Comparison of ENCODE assay signal across 23 mouse cellular contexts in the genomic region with DNA sequence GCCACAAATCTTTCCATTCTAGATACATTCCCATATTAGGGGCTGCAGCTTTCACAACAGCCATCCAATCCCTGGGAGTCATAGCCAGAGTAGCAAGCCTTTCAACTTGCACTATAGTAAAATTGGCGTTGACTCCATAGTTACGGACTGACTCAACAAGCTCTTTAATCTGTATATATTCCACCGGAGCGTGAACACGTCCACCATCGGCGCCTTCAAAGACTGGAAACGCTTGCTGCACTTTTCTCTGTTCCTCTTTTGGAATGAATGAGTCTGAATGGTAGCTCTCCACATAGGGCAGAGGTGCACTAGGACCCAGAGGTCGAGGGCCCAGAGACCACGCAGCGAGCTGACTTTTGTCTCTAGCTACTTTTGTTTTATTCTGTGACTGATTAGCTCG. TPM values are rescaled to one million over a fixed set of nuclear protein-coding genes. Genes with fewer than 3 reads are reported as not detected.
DNase-seq lines count a peak whose midpoint lies in the region; ATAC-seq and TF ChIP-seq lines count a peak whose summit lies in the region.
"Had no signal": no experiment of that assay in that cellular context is flagged by ENCODE, and none has a peak within 500 bp of the region (broad histone marks: within the 10 kb centered on the region; RNA-seq: fewer than 3 reads in every experiment).

No protein-coding gene starts in this region.

- TF ChIP-seq RAD21 in CH12.LX (IDR thresholded peaks at IDR 0.05; ENCODE audit: low read depth, low read length) = no peak

- H3K9me3 ChIP-seq in CH12.LX (replicated peaks; ENCODE audit: low read length) = peaks cover 2% of the 10 kb centered on the region
- peaks cover 12% of the 10 kb centered on the region for H3K9me3 ChIP-seq in midbrain, embryonic 13.5 days

- TF ChIP-seq POLR2A in CH12.LX (IDR thresholded peaks at IDR 0.05; ENCODE audit: low read depth, low read length) = no peak

- H3K27me3 ChIP-seq in CH12.LX (replicated peaks) = no peaks in the 10 kb centered on the region
- H3K27me3 ChIP-seq in midbrain, embryonic 13.5 days = no peaks in the 10 kb centered on the region
- H3K27me3 ChIP-seq: Patski had no signal

- DNase-seq in A20 (ENCODE audit: low read depth, low spot score) (peak; percentile 91), CH12.LX (ENCODE audit: extremely low read depth) (peak; percentile 90)
- no peak for DNase-seq in cerebellum, adult 9-10 months
- DNase-seq: adrenal gland, adult 2 months; adrenal gland, adult 8-10 months; adrenal gland, postnatal 10 days; adrenal gland, postnatal 14 days; adrenal gland, postnatal 25 days; adrenal gland, postnatal 36 days; B cell, adult 2 months; cerebellum, adult 11 months; cerebellum, adult 11-12 months; cerebellum, adult 18-20 months; cerebellum, adult 2 months; cerebellum, adult 8-10 months had no signal

- H3K36me3 ChIP-seq in CH12.LX (replicated peaks in 1 of 2; ENCODE audit: control insufficient read depth in 1 of 2, insufficient read depth in 1 of 2, low read length in 1 of 2) = no peaks in the 10 kb centered on the region
- no peaks in the 10 kb centered on the region for H3K36me3 ChIP-seq in midbrain, embryonic 13.5 days
- H3K36me3 ChIP-seq: G1E had no signal

- in situ Hi-C loops in CH12.LX (cut with MboI; ENCODE audit: low pct_ligation_motif_present, low pct_unique_long_range_greater_than_20kb, low sequenced_read_pairs) = no loop called here

- H3K4me3 ChIP-seq in CH12.LX (replicated peaks in 1 of 3; ENCODE audit: low read depth in 2 of 3, low read length in 2 of 3, poor library complexity in 1 of 3) = peak overlapping the region in 2 of 3 experiments; percentile 10 to 26
- H3K4me3 ChIP-seq in midbrain, embryonic 13.5 days (replicated peaks) = no peak overlapping the region

- H3K27ac ChIP-seq in CH12.LX (ENCODE audit: insufficient read depth, low read depth) = peak overlapping the region; percentile 81
- H3K27ac ChIP-seq in midbrain, embryonic 13.5 days = no peak overlapping the region

- 93% methylated on average over 12 of the region's 12 CpGs for WGBS in midbrain, embryonic 13.5 days

- no peak for TF ChIP-seq CTCF in CH12.LX (conservative IDR thresholded peaks at IDR 0.05 in 1 of 2, IDR thresholded peaks at IDR 0.05 in 1 of 2; ENCODE audit: low read depth in 2 of 2, low read length in 2 of 2)

- peak overlapping the region; percentile 45; the same call in 1 of the 2 replicates for H3K4me2 ChIP-seq in CH12.LX (ENCODE audit: insufficient read depth, low read depth, poor library complexity, severe bottlenecking)
- no peak overlapping the region for H3K4me2 ChIP-seq in midbrain, embryonic 13.5 days (replicated peaks)

- H3K4me1 ChIP-seq in CH12.LX (ENCODE audit: control insufficient read depth in 1 of 2, insufficient read depth in 2 of 2) = peaks cover 7 to 14% of the 10 kb centered on the region in 2 experiments; a peak in 2 of 4 replicates
- H3K4me1 ChIP-seq in midbrain, embryonic 13.5 days (replicated peaks) = no peaks in the 10 kb centered on the region

- dilution Hi-C loops in CH12.LX (cut with MboI; ENCODE audit: extremely low pct_ligation_motif_present, extremely low pct_unique_long_range_greater_than_20kb, low sequenced_read_pairs) = no loop called here

- peak; percentile 96 for TF ChIP-seq EP300 in CH12.LX (IDR thresholded peaks at IDR 0.05; ENCODE audit: low read length)

- no peaks in the 10 kb centered on the region for H3K79me2 ChIP-seq in CH12.LX (replicated peaks; ENCODE audit: control insufficient read depth, extremely low read depth, insufficient read depth, poor library complexity, severe bottlenecking)

- ATAC-seq in midbrain, embryonic 13.5 days = no peak
- ATAC-seq: activated CD4-positive, CD25-positive, alpha-beta regulatory T cell, adult 4 months; CD4-positive, CD25-positive, alpha-beta regulatory T cell, adult 4 months; Patski had no signal

- peak overlapping the region; percentile 66 for H3K9ac ChIP-seq in CH12.LX (ENCODE audit: insufficient read depth, low read depth)
- H3K9ac ChIP-seq in midbrain, embryonic 13.5 days (replicated peaks) = no peak overlapping the region

TF ChIP-seq in CH12.LX, 34 proteins besides CTCF, POLR2A, EP300 and RAD21:
- TF ChIP-seq JUND (conservative IDR thresholded peaks at IDR 0.05; ENCODE audit: low read depth, low read length) = peak; percentile 89
- no peak for TF ChIP-seq TBP (conservative IDR thresholded peaks at IDR 0.05; ENCODE audit: low read depth, low read length)
- TF ChIP-seq ZC3H11A (IDR thresholded peaks at IDR 0.05; ENCODE audit: low read depth, low read length) = no peak
- TF ChIP-seq SMC3 (IDR thresholded peaks at IDR 0.05; ENCODE audit: low read depth, low read length) = no peak
- TF ChIP-seq RCOR1 (conservative IDR thresholded peaks at IDR 0.05; ENCODE audit: low read depth, low read length) = peak; percentile 81; the same call in 1 of the 2 replicates
- TF ChIP-seq MXI1 (IDR thresholded peaks at IDR 0.05; ENCODE audit: low read depth, low read length) = no peak
- no peak for TF ChIP-seq ZMIZ1 (IDR thresholded peaks at IDR 0.05; ENCODE audit: low read depth, low read length)
- peak; percentile 75 for TF ChIP-seq ETS1 (conservative IDR thresholded peaks at IDR 0.05; ENCODE audit: low read depth, low read length)
- no peak for TF ChIP-seq USF2 (conservative IDR thresholded peaks at IDR 0.05; ENCODE audit: low read depth, low read length)
- no peak for TF ChIP-seq ZKSCAN1 (IDR thresholded peaks at IDR 0.05; ENCODE audit: borderline replicate concordance, low read depth, low read length)
- TF ChIP-seq MEF2A (IDR thresholded peaks at IDR 0.05; ENCODE audit: borderline replicate concordance, low read depth, low read length) = peak; percentile 84
- TF ChIP-seq CHD1 (IDR thresholded peaks at IDR 0.05; ENCODE audit: low read depth, low read length) = no peak
- TF ChIP-seq KAT2A (IDR thresholded peaks at IDR 0.05; ENCODE audit: insufficient replicate concordance, low read length) = no peak
- TF ChIP-seq ZNF384 (IDR thresholded peaks at IDR 0.05; ENCODE audit: low read depth, low read length) = no peak
- 0 out of 2 replicates have a peak, but pooled peaks have one; percentile 13 for TF ChIP-seq MAZ (IDR thresholded peaks at IDR 0.05; ENCODE audit: low read depth, low read length)
- no peak for TF ChIP-seq MAX (IDR thresholded peaks at IDR 0.05; ENCODE audit: low read length)
- no peak for TF ChIP-seq UBTF (IDR thresholded peaks at IDR 0.05; ENCODE audit: low read depth, low read length)
- TF ChIP-seq SIN3A (IDR thresholded peaks at IDR 0.05; ENCODE audit: low read length) = no peak; the same call in 1 of the 2 replicates
- TF ChIP-seq ELF1 (IDR thresholded peaks at IDR 0.05; ENCODE audit: low read depth, low read length) = peak; percentile 24; the same call in 1 of the 2 replicates
- TF ChIP-seq USF1 (IDR thresholded peaks at IDR 0.05; ENCODE audit: low read depth, low read length) = no peak
- TF ChIP-seq BHLHE40 (IDR thresholded peaks at IDR 0.05; ENCODE audit: low read depth, low read length) = peak; percentile 81
- no peak for TF ChIP-seq MAFK (IDR thresholded peaks at IDR 0.05; ENCODE audit: insufficient replicate concordance, low read length)
- TF ChIP-seq NRF1 (IDR thresholded peaks at IDR 0.05; ENCODE audit: low read depth, low read length) = no peak
- no peak for TF ChIP-seq PAX5 (IDR thresholded peaks at IDR 0.05; ENCODE audit: low read length)
- TF ChIP-seq TCF12 (IDR thresholded peaks at IDR 0.05; ENCODE audit: low read depth, low read length) = 0 out of 2 replicates have a peak, but pooled peaks have one; percentile 13
- TF ChIP-seq GABPA (IDR thresholded peaks at IDR 0.05; ENCODE audit: insufficient replicate concordance, low read depth, low read length) = no peak
- TF ChIP-seq IRF4 (IDR thresholded peaks at IDR 0.05; ENCODE audit: low read depth, low read length) = peak; percentile 99
- TF ChIP-seq HCFC1 (IDR thresholded peaks at IDR 0.05; ENCODE audit: low read depth, low read length) = 0 out of 2 replicates have a peak, but pooled peaks have one; percentile 32
- no peak for TF ChIP-seq NELFE (IDR thresholded peaks at IDR 0.05; ENCODE audit: low read depth, low read length)
- peak; percentile 57; the same call in 1 of the 2 replicates for TF ChIP-seq MYC (IDR thresholded peaks at IDR 0.05; ENCODE audit: low read depth, low read length)
- TF ChIP-seq JUN (IDR thresholded peaks at IDR 0.05; ENCODE audit: insufficient read depth, low read depth, low read length) = peak; percentile 88
- 0 out of 2 replicates have a peak, but pooled peaks have one; percentile 13 for TF ChIP-seq CHD2 (IDR thresholded peaks at IDR 0.05; ENCODE audit: low read length)
- no peak for TF ChIP-seq POLR2AphosphoS2 (IDR thresholded peaks at IDR 0.05; ENCODE audit: low read depth, low read length)
- no peak for TF ChIP-seq E2F4 (IDR thresholded peaks at IDR 0.05; ENCODE audit: insufficient replicate concordance, low read depth, low read length)

RNA-seq across cellular contexts. Expression of a gene that starts 12.1 kb away (rescaled TPM):
- total RNA-seq in CH12.LX (2012; rRNA removed) (83.3 and 107 TPM in 2 replicates), CH12.LX (2014; rRNA removed) (87.9 and 96.2 TPM in 2 replicates)
- polyA plus RNA-seq in CH12.LX (2012; ENCODE audit: insufficient read length, low read depth) = 72.1 and 76.6 TPM in 2 replicates
- polyA plus RNA-seq in midbrain, embryonic 13.5 days (2015; fragmentation: Nextera tagmentation; extraction: Ambion mirVana) = 179 and 201 TPM in 2 replicates

RNA-seq across cellular contexts. Expression of a gene that starts 46.3 kb away (rescaled TPM):
- total RNA-seq in CH12.LX (2012; rRNA removed) (0.08 and 0.17 TPM in 2 replicates), CH12.LX (2014; rRNA removed) (0.19 and 0.36 TPM in 2 replicates)
- 0.31 and 0.71 TPM in 2 replicates for polyA plus RNA-seq in CH12.LX (2012; ENCODE audit: insufficient read length, low read depth)
- polyA plus RNA-seq in midbrain, embryonic 13.5 days (2015; fragmentation: Nextera tagmentation; extraction: Ambion mirVana) = 6.4 and 6.5 TPM in 2 replicates
- total RNA-seq: adrenal gland, adult 18-20 months; adrenal gland, postnatal 36 days; MEL had no signal
- polyA plus RNA-seq: adrenal gland, adult 2 months; C2C12; G1E had no signal
